Mouse (Mus musculus) left cerebral cortex, adult 8-10 months (tissue): ENCODE results near the gene Sgpp2. TPM values are rescaled to one million over a fixed set of nuclear protein-coding genes. Genes with fewer than 3 reads are reported as not detected.

Experiments
- DNase-seq, 2 experiments: peaks; one replicate each; pipeline ENCODE4 v3.0.0; 2022; ENCODE audit warnings: low spot score in 2 of 2
- total RNA-seq, 4 experiments: library from RNA; stranded (reverse); gene quantifications; 2 replicates each; pipeline ENCODE4 v1.2.4; 2022

Gene Sgpp2
- total RNA-seq, 4 experiments from 2014 or later: 12.1 to 14.9 (median 13.5) TPM

GRCm38 (mm10) chr1:78448091-78448490 lies 137.9 kb downstream of the Sgpp2 start:
- no peak for DNase-seq

- no peak for DNase-seq
These were observed 141.1 kb downstream of the Sgpp2 start for GRCm38 (mm10) chr1:78451070-78451854.

- DNase-seq: no peak
These were observed 142.4 kb downstream of the Sgpp2 start for GRCm38 (mm10) chr1:78452544-78452943.

GRCm38 (mm10) chr1:78453886-78454285 lies 143.7 kb downstream of the Sgpp2 start:
- DNase-seq: no peak

- no peak for DNase-seq
These were observed 144.5 kb downstream of the Sgpp2 start for GRCm38 (mm10) chr1:78454659-78455058.

Other genes starting within 250 kb of the Sgpp2 start
- gene Pax3, start 113.2 kb upstream of the Sgpp2 start, total RNA-seq: not detected
- gene Farsb, start 178.6 kb downstream of the Sgpp2 start, total RNA-seq: 10 to 100 TPM; 58.2 to 64.4 (median 60.6) TPM
- gene Mogat1, start 200.6 kb downstream of the Sgpp2 start, total RNA-seq: not detected
- 1 to 10 TPM; 1.1 to 1.8 (median 1.3) TPM for gene BC035947, start 201.8 kb downstream of the Sgpp2 start, total RNA-seq